Mouse (Mus musculus): Measurements from ENCODE around the gene Wdr25. TPM values are rescaled to one million over a fixed set of nuclear protein-coding genes. Genes with fewer than 3 reads are reported as not detected.

The Wdr25 gene
- polyA plus RNA-seq, 1 experiment from 2014 or later, result 8.6 TPM

- no peak for ATAC-seq
- Histone ChIP-seq H3K27ac (ENCODE audit: low read length) (no peak overlapping the region), H3K4me1 (replicated peaks; ENCODE audit: control insufficient read depth, insufficient read depth, low read length) (peaks cover 3% of the 10 kb centered on the region), H3K9me3 (ENCODE audit: control insufficient read depth, low read length) (no peaks in the 10 kb centered on the region), H3K27me3 (replicated peaks; ENCODE audit: control insufficient read depth, insufficient read depth, low read length) (0 out of 2 replicates have a peak, but pooled peaks cover 6% of the 10 kb centered on the region), H3K4me3 (replicated peaks; ENCODE audit: low read length) (no peak overlapping the region), H3K4me2 (ENCODE audit: low read length) (no peak overlapping the region), H3K9ac (replicated peaks; ENCODE audit: low read depth, low read length) (no peak overlapping the region), H3K36me3 (ENCODE audit: control insufficient read depth, insufficient read depth) (no peaks in the 10 kb centered on the region)
- WGBS, result 22% methylated on average over 5 of the region's 5 CpGs
These were observed 151.1 kb downstream of the Wdr25 start for GRCm38 (mm10) chr12:109044497-109044896.

DNA sequence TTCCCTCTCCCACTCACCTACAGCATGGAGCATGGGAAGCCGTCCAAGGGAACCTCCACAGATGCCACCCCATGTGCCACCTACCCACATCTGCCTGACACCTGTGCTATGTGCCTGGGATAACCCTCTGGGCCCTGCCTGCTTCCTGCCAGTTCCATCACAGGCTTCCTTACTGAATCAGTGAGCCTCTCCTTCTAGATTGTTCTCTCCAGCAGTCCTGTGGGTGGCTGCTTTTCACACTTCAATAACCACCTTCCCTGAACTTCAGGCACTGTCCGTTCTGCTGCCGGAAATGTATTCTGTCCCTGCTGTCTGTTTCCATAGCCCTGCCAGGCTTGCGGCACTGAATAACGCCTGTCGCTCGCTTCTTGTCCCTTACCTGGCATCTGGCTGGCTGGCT is 152.2 kb downstream of the Wdr25 start:
- 76% methylated on average over 7 of the region's 7 CpGs for WGBS
- peaks cover 8% of the 10 kb centered on the region for H3K27me3 ChIP-seq (replicated peaks; ENCODE audit: control insufficient read depth, insufficient read depth, low read length)
- H3K4me3 ChIP-seq (replicated peaks; ENCODE audit: low read length), result no peak overlapping the region
- H3K4me2 ChIP-seq (ENCODE audit: low read length), result no peak overlapping the region
- no peaks in the 10 kb centered on the region for H3K4me1 ChIP-seq (replicated peaks; ENCODE audit: control insufficient read depth, insufficient read depth, low read length)
- H3K9me3 ChIP-seq (ENCODE audit: control insufficient read depth, low read length), result no peaks in the 10 kb centered on the region
- ATAC-seq, result no peak
- no peaks in the 10 kb centered on the region for H3K36me3 ChIP-seq (ENCODE audit: control insufficient read depth, insufficient read depth)
- H3K27ac ChIP-seq (ENCODE audit: low read length), result no peak overlapping the region
- H3K9ac ChIP-seq (replicated peaks; ENCODE audit: low read depth, low read length), result no peak overlapping the region

GRCm38 (mm10) chr12:109049949-109050348 is 156.5 kb downstream of the Wdr25 start:
- peaks cover 19% of the 10 kb centered on the region for H3K4me1 ChIP-seq (replicated peaks; ENCODE audit: control insufficient read depth, insufficient read depth, low read length)
- no peak for ATAC-seq
- no peak overlapping the region for H3K4me3 ChIP-seq (replicated peaks; ENCODE audit: low read length)
- H3K9me3 ChIP-seq (ENCODE audit: control insufficient read depth, low read length), result no peaks in the 10 kb centered on the region
- H3K36me3 ChIP-seq (ENCODE audit: control insufficient read depth, insufficient read depth), result no peaks in the 10 kb centered on the region
- H3K9ac ChIP-seq (replicated peaks; ENCODE audit: low read depth, low read length), result no peak overlapping the region
- no peak overlapping the region for H3K4me2 ChIP-seq (ENCODE audit: low read length)
- H3K27ac ChIP-seq (ENCODE audit: low read length), result no peak overlapping the region
- H3K27me3 ChIP-seq (replicated peaks; ENCODE audit: control insufficient read depth, insufficient read depth, low read length), result peaks cover 43% of the 10 kb centered on the region
- WGBS, result 78% methylated on average over 4 of the region's 4 CpGs

- Histone ChIP-seq H3K9ac (replicated peaks; ENCODE audit: low read depth, low read length) (peak overlapping the region; percentile 51), H3K27me3 (replicated peaks; ENCODE audit: control insufficient read depth, insufficient read depth, low read length) (peaks cover 49% of the 10 kb centered on the region), H3K4me3 (replicated peaks; ENCODE audit: low read length) (peak overlapping the region; percentile 50), H3K4me1 (replicated peaks; ENCODE audit: control insufficient read depth, insufficient read depth, low read length) (peaks cover 19% of the 10 kb centered on the region), H3K36me3 (ENCODE audit: control insufficient read depth, insufficient read depth) (no peaks in the 10 kb centered on the region), H3K4me2 (ENCODE audit: low read length) (peak overlapping the region; percentile 94), H3K9me3 (ENCODE audit: control insufficient read depth, low read length) (no peaks in the 10 kb centered on the region), H3K27ac (ENCODE audit: low read length) (no peak overlapping the region)
- 0% methylated on average over 79 of the region's 105 CpGs for WGBS
- ATAC-seq, result peak; percentile 41; the same call in 1 of the 2 replicates
These were observed 159.8 kb downstream of the Wdr25 start for GRCm38 (mm10) chr12:109053020-109053806.

DNA sequence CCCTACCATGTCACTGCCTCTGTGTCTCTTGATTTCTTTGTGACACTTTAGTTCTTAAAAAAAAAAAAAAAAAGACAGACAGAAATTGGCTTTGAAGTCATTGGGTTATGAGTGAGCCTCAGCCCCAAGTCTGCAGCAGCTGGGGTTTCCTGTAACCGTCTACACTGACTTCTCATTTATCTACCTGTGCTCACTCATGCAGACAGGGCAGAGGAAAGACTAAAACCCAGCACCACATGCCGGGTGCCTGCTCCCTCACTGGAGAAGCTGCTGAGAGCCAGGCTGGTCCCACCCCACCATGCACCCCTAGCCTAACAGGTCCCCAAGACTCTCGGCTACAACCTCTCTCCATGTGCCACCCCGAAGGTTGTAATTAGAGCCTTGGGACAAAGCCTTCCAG is 164.3 kb downstream of the Wdr25 start:
- Histone ChIP-seq H3K36me3 (ENCODE audit: control insufficient read depth, insufficient read depth) (no peaks in the 10 kb centered on the region), H3K4me1 (replicated peaks; ENCODE audit: control insufficient read depth, insufficient read depth, low read length) (peaks cover 13% of the 10 kb centered on the region), H3K27ac (ENCODE audit: low read length) (no peak overlapping the region), H3K27me3 (replicated peaks; ENCODE audit: control insufficient read depth, insufficient read depth, low read length) (peaks cover 29% of the 10 kb centered on the region), H3K4me3 (replicated peaks; ENCODE audit: low read length) (no peak overlapping the region), H3K9me3 (ENCODE audit: control insufficient read depth, low read length) (no peaks in the 10 kb centered on the region), H3K4me2 (ENCODE audit: low read length) (no peak overlapping the region), H3K9ac (replicated peaks; ENCODE audit: low read depth, low read length) (no peak overlapping the region)
- 83% methylated on average over 4 of the region's 4 CpGs for WGBS
- no peak for ATAC-seq

DNA sequence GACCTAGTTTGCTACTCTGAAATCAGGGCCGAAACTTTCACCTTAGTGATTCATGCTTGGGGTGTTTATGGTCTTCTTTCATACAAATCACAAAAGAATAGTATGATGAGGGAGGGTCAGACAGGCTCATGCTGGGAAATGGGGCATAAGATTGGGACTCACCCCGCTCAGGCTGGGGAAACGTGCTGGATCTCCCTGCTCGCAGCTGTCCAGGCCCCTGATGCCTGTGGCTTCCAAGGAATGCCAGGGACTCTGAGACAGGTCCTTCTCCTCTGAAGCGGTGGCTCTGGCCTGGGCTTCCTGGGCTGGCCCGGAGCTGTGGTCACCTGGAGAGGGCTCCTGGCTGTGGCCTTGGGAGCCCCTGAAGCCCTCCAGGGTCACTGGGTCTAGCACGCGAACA is 165.2 kb downstream of the Wdr25 start:
- no peak for ATAC-seq
- 82% methylated on average over 8 of the region's 8 CpGs for WGBS

DNA sequence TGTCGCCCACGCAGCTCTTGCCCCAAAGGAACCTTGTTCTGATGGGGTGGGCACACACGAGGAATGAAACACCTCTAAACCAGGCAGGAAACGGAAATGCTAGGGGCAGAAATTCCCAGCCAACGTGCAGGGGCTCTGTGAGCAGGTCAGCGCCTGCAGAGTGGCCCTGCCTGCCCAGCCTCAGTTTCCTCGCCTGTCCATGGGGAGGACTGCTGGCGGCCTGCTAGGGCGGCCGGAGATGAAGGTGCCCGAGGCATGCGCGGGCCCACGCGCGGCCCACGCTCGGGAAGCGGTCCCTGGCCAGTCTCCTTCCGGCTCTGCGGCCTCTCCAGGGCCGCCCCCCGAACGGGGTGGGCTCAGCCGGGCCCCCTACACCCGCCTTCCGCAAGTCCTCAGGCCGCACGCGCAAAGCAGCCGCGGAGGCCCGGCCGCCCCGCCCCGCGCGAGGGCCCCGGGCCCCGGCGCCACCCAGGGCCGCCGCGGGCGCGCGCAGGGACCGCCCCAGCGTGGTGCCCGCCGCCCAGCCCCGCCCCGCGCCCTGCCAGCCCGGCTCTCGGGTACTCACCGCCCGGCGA is 174.2 kb downstream of the Wdr25 start:
- WGBS, result 2% methylated on average over 46 of the region's 59 CpGs
- peaks cover 16% of the 10 kb centered on the region for H3K4me1 ChIP-seq (replicated peaks; ENCODE audit: control insufficient read depth, insufficient read depth, low read length)
- peak overlapping the region; percentile 82 for H3K9ac ChIP-seq (replicated peaks; ENCODE audit: low read depth, low read length)
- H3K4me2 ChIP-seq (ENCODE audit: low read length), result peak overlapping the region; percentile 72
- peak; percentile 87 for ATAC-seq
- peak overlapping the region; percentile 60 for H3K4me3 ChIP-seq (replicated peaks; ENCODE audit: low read length)
- no peaks in the 10 kb centered on the region for H3K36me3 ChIP-seq (ENCODE audit: control insufficient read depth, insufficient read depth)
- H3K9me3 ChIP-seq (ENCODE audit: control insufficient read depth, low read length), result no peaks in the 10 kb centered on the region
- H3K27ac ChIP-seq (ENCODE audit: low read length), result peak overlapping the region; percentile 18; the same call in 1 of the 2 replicates
- H3K27me3 ChIP-seq (replicated peaks; ENCODE audit: control insufficient read depth, insufficient read depth, low read length), result no peaks in the 10 kb centered on the region

More for the DNA sequence above, 165.2 kb downstream of the Wdr25 start:
- no peak overlapping the region for H3K9ac ChIP-seq (replicated peaks; ENCODE audit: low read depth, low read length)
- peaks cover 19% of the 10 kb centered on the region for H3K27me3 ChIP-seq (replicated peaks; ENCODE audit: control insufficient read depth, insufficient read depth, low read length)
- H3K4me3 ChIP-seq (replicated peaks; ENCODE audit: low read length), result no peak overlapping the region
- no peak overlapping the region for H3K4me2 ChIP-seq (ENCODE audit: low read length)
- no peaks in the 10 kb centered on the region for H3K9me3 ChIP-seq (ENCODE audit: control insufficient read depth, low read length)
- peaks cover 4% of the 10 kb centered on the region for H3K4me1 ChIP-seq (replicated peaks; ENCODE audit: control insufficient read depth, insufficient read depth, low read length)
- H3K36me3 ChIP-seq (ENCODE audit: control insufficient read depth, insufficient read depth), result no peaks in the 10 kb centered on the region
- H3K27ac ChIP-seq (ENCODE audit: low read length), result no peak overlapping the region

GRCm38 (mm10) chr12:109068167-109068653 is 174.8 kb downstream of the Wdr25 start, which contains the start of gene Begain:
Gene Begain, minus strand, starts transcription at chr12:109068217.
- Histone ChIP-seq H3K36me3 (ENCODE audit: control insufficient read depth, insufficient read depth) (no peaks in the 10 kb centered on the region), H3K4me3 (replicated peaks; ENCODE audit: low read length) (peak within 1 kb of the TSS; percentile 60), H3K4me2 (ENCODE audit: low read length) (peak within 1 kb of the TSS; percentile 72), H3K4me1 (replicated peaks; ENCODE audit: control insufficient read depth, insufficient read depth, low read length) (peaks cover 16% of the 10 kb centered on the region), H3K9me3 (ENCODE audit: control insufficient read depth, low read length) (no peaks in the 10 kb centered on the region), H3K27ac (ENCODE audit: low read length) (peak within 1 kb of the TSS; percentile 18; the same call in 1 of the 2 replicates), H3K9ac (replicated peaks; ENCODE audit: low read depth, low read length) (peak within 1 kb of the TSS; percentile 82), H3K27me3 (replicated peaks; ENCODE audit: control insufficient read depth, insufficient read depth, low read length) (no peaks in the 10 kb centered on the region)
- 4% methylated on average over 8 of the region's 48 CpGs for WGBS
- peak; percentile 57 for ATAC-seq

GRCm38 (mm10) chr12:109068738-109069137 is 175.3 kb downstream of the Wdr25 start:
- 74% methylated on average over 7 of the region's 7 CpGs for WGBS
- no peaks in the 10 kb centered on the region for H3K9me3 ChIP-seq (ENCODE audit: control insufficient read depth, low read length)
- no peaks in the 10 kb centered on the region for H3K27me3 ChIP-seq (replicated peaks; ENCODE audit: control insufficient read depth, insufficient read depth, low read length)
- H3K4me2 ChIP-seq (ENCODE audit: low read length), result peak overlapping the region; percentile 72
- ATAC-seq, result no peak
- no peak overlapping the region for H3K9ac ChIP-seq (replicated peaks; ENCODE audit: low read depth, low read length)
- peaks cover 16% of the 10 kb centered on the region for H3K4me1 ChIP-seq (replicated peaks; ENCODE audit: control insufficient read depth, insufficient read depth, low read length)
- H3K4me3 ChIP-seq (replicated peaks; ENCODE audit: low read length), result peak overlapping the region; percentile 60
- no peak overlapping the region for H3K27ac ChIP-seq (ENCODE audit: low read length)
- H3K36me3 ChIP-seq (ENCODE audit: control insufficient read depth, insufficient read depth), result no peaks in the 10 kb centered on the region
